Mouse (Mus musculus): ENCODE data around the gene Chchd6.

DNA sequence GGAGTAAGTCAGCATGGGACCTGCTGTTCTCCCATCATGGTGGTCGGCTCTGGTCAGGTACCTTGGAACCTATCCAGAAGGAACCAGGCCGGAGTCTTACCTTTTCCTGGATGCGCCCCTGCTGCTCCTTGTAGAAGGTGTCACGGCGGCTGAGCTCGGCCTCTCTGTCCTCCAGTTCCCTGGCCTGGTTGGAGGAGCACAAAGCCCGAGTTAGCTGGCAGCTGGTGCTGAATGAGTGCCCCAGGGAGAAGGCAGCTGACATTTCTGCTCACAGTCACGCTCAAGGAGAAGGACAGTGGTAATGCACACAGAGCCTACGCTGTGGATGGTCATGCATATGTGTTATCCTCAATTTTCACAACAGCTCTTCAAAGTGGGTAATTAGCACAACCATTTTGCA is 128.2 kb downstream of the Chchd6 start:
- TF ChIP-seq GATA1 (IDR thresholded peaks at IDR 0.05; ENCODE audit: borderline replicate concordance, low read length) (no peak), FLI1 (IDR thresholded peaks at IDR 0.05; ENCODE audit: low read length) (no peak)

Data from megakaryocyte, embryonic 14.5 days (primary cell).